Mouse (Mus musculus): ENCODE data around the gene Rec114. TPM values are rescaled to one million over a fixed set of nuclear protein-coding genes. Genes with fewer than 3 reads are reported as not detected.

Gene Rec114
- polyA plus RNA-seq, 1 experiment from 2014 or later, result 1.4 TPM

DNA sequence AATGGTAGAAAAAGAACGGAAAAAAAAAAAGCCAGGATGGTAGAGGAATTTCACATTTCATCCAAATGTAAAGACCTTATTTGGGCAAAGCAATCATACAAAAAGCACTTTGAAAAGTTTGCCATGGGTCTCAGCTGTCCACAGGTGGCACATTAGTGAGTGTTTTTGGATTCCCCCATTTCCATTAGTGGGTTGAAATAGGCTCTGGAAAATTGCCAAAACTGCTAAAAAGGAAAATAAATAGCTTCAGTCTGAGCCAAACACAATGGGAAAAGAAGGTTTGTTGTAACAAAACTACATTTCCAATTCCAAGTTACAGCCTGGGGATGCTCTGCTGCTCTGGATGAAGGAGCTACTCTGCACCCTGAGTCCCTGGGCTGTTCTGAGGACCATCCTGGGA, 9.8 kb upstream of the Rec114 start:
- Histone ChIP-seq H3K36me3 (no peaks in the 10 kb centered on the region), H3K4me1 (replicated peaks) (peaks cover 4% of the 10 kb centered on the region), H3K27me3 (no peaks in the 10 kb centered on the region), H3K4me2 (no peak overlapping the region), H3K9me3 (no peaks in the 10 kb centered on the region), H3K27ac (no peak overlapping the region), H3K9ac (replicated peaks) (no peak overlapping the region), H3K4me3 (replicated peaks) (no peak overlapping the region)
- 86% methylated on average over 1 of the region's 1 CpGs for WGBS
- no peak for ATAC-seq (ENCODE audit: insufficient number of reproducible peaks, insufficient read depth, low FRiP score, low TSS enrichment, low read depth)

DNA sequence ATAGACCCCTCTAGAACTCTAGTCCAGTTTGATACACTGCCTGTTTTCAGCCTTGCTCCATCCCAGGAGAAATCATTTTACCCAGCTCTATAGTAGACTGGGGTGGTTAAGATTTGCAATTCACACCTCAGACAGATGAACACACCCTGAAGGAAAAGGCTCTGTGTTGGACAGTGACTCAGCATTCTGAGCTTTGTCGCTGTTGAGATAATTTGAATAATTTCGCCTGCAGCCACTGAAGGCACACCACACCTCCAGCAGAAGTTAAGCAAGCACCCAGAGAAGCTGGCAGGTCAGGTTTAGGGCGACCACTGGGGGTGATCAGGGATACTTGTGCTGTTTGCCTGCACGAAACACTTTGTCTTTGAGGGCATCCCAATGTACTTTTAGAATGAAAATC, 4.4 kb upstream of the Rec114 start:
- no peak for ATAC-seq (ENCODE audit: insufficient number of reproducible peaks, insufficient read depth, low FRiP score, low TSS enrichment, low read depth)
- H3K27me3 ChIP-seq, result no peaks in the 10 kb centered on the region
- no peak overlapping the region for H3K4me3 ChIP-seq (replicated peaks)
- H3K9ac ChIP-seq (replicated peaks), result no peak overlapping the region
- 57% methylated on average over 4 of the region's 4 CpGs for WGBS
- peaks cover 16% of the 10 kb centered on the region for H3K4me1 ChIP-seq (replicated peaks)
- H3K36me3 ChIP-seq, result no peaks in the 10 kb centered on the region
- no peak overlapping the region for H3K4me2 ChIP-seq
- H3K27ac ChIP-seq, result no peak overlapping the region
- no peaks in the 10 kb centered on the region for H3K9me3 ChIP-seq

DNA sequence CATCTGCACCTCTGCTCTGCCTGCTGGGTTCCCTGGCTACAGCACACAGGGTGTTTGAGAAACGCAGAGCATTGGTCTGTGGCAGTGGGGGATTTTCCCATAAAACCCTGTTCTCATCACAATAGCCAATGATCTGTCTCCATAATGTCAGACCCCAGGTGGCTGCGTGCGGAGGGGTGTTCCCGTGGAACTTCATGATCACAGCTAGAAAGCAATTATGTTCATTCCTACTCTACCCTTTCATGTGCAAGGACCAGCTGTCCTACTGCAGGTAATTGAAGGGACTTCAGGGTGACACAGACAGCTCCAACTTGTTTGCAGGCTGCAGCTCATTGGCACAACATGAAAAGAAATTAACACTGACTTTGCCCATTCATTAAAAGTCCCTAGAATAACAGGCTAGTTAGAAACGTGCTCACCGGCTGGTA, 3.6 kb upstream of the Rec114 start:
- Histone ChIP-seq H3K4me2 (peak overlapping the region; percentile 23; the same call in 1 of the 2 replicates), H3K4me1 (replicated peaks) (peaks cover 16% of the 10 kb centered on the region), H3K4me3 (replicated peaks) (no peak overlapping the region), H3K27ac (no peak overlapping the region), H3K27me3 (no peaks in the 10 kb centered on the region), H3K9ac (replicated peaks) (no peak overlapping the region), H3K36me3 (no peaks in the 10 kb centered on the region), H3K9me3 (no peaks in the 10 kb centered on the region)
- ATAC-seq (ENCODE audit: insufficient number of reproducible peaks, insufficient read depth, low FRiP score, low TSS enrichment, low read depth), result no peak
- WGBS, result 12% methylated on average over 6 of the region's 6 CpGs

GRCm38 (mm10) chr9:58742692-58743091, 1.1 kb downstream of the Rec114 start:
- ATAC-seq (ENCODE audit: insufficient number of reproducible peaks, insufficient read depth, low FRiP score, low TSS enrichment, low read depth), result no peak
- H3K4me1 ChIP-seq (replicated peaks), result peaks cover 8% of the 10 kb centered on the region
- no peaks in the 10 kb centered on the region for H3K36me3 ChIP-seq
- H3K9ac ChIP-seq (replicated peaks), result no peak overlapping the region
- H3K4me2 ChIP-seq, result no peak overlapping the region
- WGBS, result 92% methylated on average over 2 of the region's 2 CpGs
- H3K4me3 ChIP-seq (replicated peaks), result no peak overlapping the region
- no peaks in the 10 kb centered on the region for H3K27me3 ChIP-seq
- H3K9me3 ChIP-seq, result no peaks in the 10 kb centered on the region
- no peak overlapping the region for H3K27ac ChIP-seq

- Histone ChIP-seq H3K9me3 (no peaks in the 10 kb centered on the region), H3K27ac (no peak overlapping the region), H3K36me3 (no peaks in the 10 kb centered on the region), H3K4me1 (replicated peaks) (no peaks in the 10 kb centered on the region), H3K4me2 (no peak overlapping the region), H3K4me3 (replicated peaks) (no peak overlapping the region), H3K9ac (replicated peaks) (no peak overlapping the region), H3K27me3 (no peaks in the 10 kb centered on the region)
- no peak for ATAC-seq (ENCODE audit: insufficient number of reproducible peaks, insufficient read depth, low FRiP score, low TSS enrichment, low read depth)
- 82% methylated on average over 20 of the region's 20 CpGs for WGBS
Measured at GRCm38 (mm10) chr9:58741369-58741768, 2.4 kb downstream of the Rec114 start.

DNA sequence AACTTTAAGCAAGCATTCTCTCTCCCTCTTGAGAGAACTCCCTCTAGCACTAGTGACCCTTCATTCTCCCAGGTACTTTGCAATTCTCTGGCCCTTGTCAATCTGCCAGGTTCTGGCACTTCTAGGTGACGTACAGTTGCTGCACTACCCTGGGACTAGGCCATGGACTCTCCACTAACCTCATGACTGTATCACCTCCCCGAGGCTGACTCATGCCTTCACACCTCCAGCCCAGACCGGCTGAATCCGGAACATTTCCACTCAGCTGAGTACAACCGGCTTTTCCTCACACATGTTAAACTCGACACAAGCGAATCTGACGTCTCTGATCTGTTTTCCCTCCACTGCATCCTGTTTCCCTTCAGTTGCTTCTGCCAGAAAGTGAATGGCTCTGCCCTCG, 4.0 kb downstream of the Rec114 start:
- no peaks in the 10 kb centered on the region for H3K27me3 ChIP-seq
- no peak overlapping the region for H3K4me2 ChIP-seq
- H3K4me3 ChIP-seq (replicated peaks), result no peak overlapping the region
- H3K27ac ChIP-seq, result no peak overlapping the region
- no peak for ATAC-seq (ENCODE audit: insufficient number of reproducible peaks, insufficient read depth, low FRiP score, low TSS enrichment, low read depth)
- WGBS, result 69% methylated on average over 9 of the region's 9 CpGs
- H3K9me3 ChIP-seq, result no peaks in the 10 kb centered on the region
- no peaks in the 10 kb centered on the region for H3K4me1 ChIP-seq (replicated peaks)
- no peaks in the 10 kb centered on the region for H3K36me3 ChIP-seq
- H3K9ac ChIP-seq (replicated peaks), result no peak overlapping the region

GRCm38 (mm10) chr9:58723165-58723564, 20.6 kb downstream of the Rec114 start:
- no peak for ATAC-seq (ENCODE audit: insufficient number of reproducible peaks, insufficient read depth, low FRiP score, low TSS enrichment, low read depth)
- Histone ChIP-seq H3K9ac (replicated peaks) (no peak overlapping the region), H3K4me1 (replicated peaks) (peaks cover 3% of the 10 kb centered on the region; the same call in 1 of the 2 replicates), H3K27me3 (no peaks in the 10 kb centered on the region), H3K4me2 (no peak overlapping the region), H3K4me3 (replicated peaks) (no peak overlapping the region), H3K36me3 (no peaks in the 10 kb centered on the region), H3K9me3 (no peaks in the 10 kb centered on the region), H3K27ac (no peak overlapping the region)
- WGBS, result 81% methylated on average over 11 of the region's 11 CpGs

GRCm38 (mm10) chr9:58722151-58722550, 21.6 kb downstream of the Rec114 start:
- H3K9me3 ChIP-seq, result no peaks in the 10 kb centered on the region

GRCm38 (mm10) chr9:58721021-58721420, 22.7 kb downstream of the Rec114 start:
- Histone ChIP-seq H3K9ac (replicated peaks) (no peak overlapping the region), H3K27ac (no peak overlapping the region), H3K4me1 (replicated peaks) (peaks cover 2% of the 10 kb centered on the region; the same call in 1 of the 2 replicates), H3K36me3 (no peaks in the 10 kb centered on the region), H3K4me3 (replicated peaks) (no peak overlapping the region), H3K9me3 (no peaks in the 10 kb centered on the region), H3K4me2 (no peak overlapping the region), H3K27me3 (no peaks in the 10 kb centered on the region; the same call in 1 of the 2 replicates)
- ATAC-seq (ENCODE audit: insufficient number of reproducible peaks, insufficient read depth, low FRiP score, low TSS enrichment, low read depth), result no peak
- 70% methylated on average over 7 of the region's 7 CpGs for WGBS

More at GRCm38 (mm10) chr9:58722151-58722550, 21.6 kb downstream of the Rec114 start:
- no peak overlapping the region for H3K27ac ChIP-seq
- no peak overlapping the region for H3K4me2 ChIP-seq
- WGBS, result 85% methylated on average over 5 of the region's 5 CpGs
- ATAC-seq (ENCODE audit: insufficient number of reproducible peaks, insufficient read depth, low FRiP score, low TSS enrichment, low read depth), result no peak
- H3K4me3 ChIP-seq (replicated peaks), result no peak overlapping the region
- no peaks in the 10 kb centered on the region for H3K36me3 ChIP-seq
- H3K27me3 ChIP-seq, result no peaks in the 10 kb centered on the region; the same call in 1 of the 2 replicates
- peaks cover 3% of the 10 kb centered on the region; the same call in 1 of the 2 replicates for H3K4me1 ChIP-seq (replicated peaks)
- H3K9ac ChIP-seq (replicated peaks), result no peak overlapping the region

DNA sequence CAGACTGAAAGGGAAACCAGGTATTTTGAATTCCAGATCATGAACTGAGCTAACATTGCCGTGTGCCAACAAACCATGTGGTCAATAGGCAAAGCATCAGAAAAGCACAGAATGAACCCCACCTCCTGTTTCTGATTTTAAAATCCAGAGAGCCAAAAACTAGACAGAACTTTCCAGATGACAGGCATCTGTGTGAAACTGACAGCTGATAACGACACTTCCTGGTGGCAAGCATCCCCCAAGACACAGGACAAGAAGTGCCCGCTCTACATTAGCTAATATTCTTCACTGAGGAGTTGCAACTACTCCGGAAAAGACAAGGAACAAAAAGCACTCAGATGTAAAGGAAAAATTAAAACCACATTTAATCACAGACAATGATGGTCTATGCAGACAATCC, 23.6 kb downstream of the Rec114 start:
- WGBS, result 73% methylated on average over 4 of the region's 4 CpGs
- H3K4me3 ChIP-seq (replicated peaks), result no peak overlapping the region
- H3K9me3 ChIP-seq, result no peaks in the 10 kb centered on the region
- no peak overlapping the region for H3K27ac ChIP-seq
- H3K9ac ChIP-seq (replicated peaks), result no peak overlapping the region
- no peak for ATAC-seq (ENCODE audit: insufficient number of reproducible peaks, insufficient read depth, low FRiP score, low TSS enrichment, low read depth)
- H3K27me3 ChIP-seq, result no peaks in the 10 kb centered on the region; the same call in 1 of the 2 replicates
- H3K4me1 ChIP-seq (replicated peaks), result no peaks in the 10 kb centered on the region
- H3K36me3 ChIP-seq, result no peaks in the 10 kb centered on the region
- H3K4me2 ChIP-seq, result no peak overlapping the region

DNA sequence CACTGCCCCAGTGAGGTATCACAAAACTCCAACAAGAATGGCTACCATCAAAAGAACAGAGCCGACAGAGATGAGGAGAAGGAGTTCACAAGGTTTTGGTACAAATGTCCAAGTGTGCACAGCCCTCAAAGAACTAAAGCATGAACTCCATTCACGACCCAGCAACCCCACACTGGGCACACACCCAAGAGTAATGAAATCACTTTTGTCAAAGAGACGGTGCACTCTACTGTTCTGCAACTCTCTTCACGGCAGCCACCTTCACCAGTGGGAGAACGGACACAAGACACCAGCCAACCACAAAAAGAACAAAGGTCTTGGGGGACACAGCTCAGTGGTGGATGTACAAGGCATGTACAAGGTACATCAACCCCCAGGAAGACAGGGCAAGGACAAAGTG, 24.3 kb downstream of the Rec114 start:
- no peaks in the 10 kb centered on the region for H3K9me3 ChIP-seq
- 87% methylated on average over 5 of the region's 5 CpGs for whole genome bisulfite sequencing
- H3K27me3 ChIP-seq, result no peaks in the 10 kb centered on the region; the same call in 1 of the 2 replicates
- no peak overlapping the region for H3K27ac ChIP-seq
- H3K4me1 ChIP-seq (replicated peaks), result no peaks in the 10 kb centered on the region
- no peak overlapping the region for H3K4me3 ChIP-seq (replicated peaks)
- no peaks in the 10 kb centered on the region for H3K36me3 ChIP-seq
- H3K4me2 ChIP-seq, result no peak overlapping the region
- H3K9ac ChIP-seq (replicated peaks), result no peak overlapping the region
- no peak for ATAC-seq (ENCODE audit: insufficient number of reproducible peaks, insufficient read depth, low FRiP score, low TSS enrichment, low read depth)

- H3K4me3 ChIP-seq (replicated peaks), result no peak overlapping the region
- no peaks in the 10 kb centered on the region; the same call in 1 of the 2 replicates for H3K27me3 ChIP-seq
- H3K4me2 ChIP-seq, result no peak overlapping the region
- H3K4me1 ChIP-seq (replicated peaks), result no peaks in the 10 kb centered on the region
- no peaks in the 10 kb centered on the region for H3K9me3 ChIP-seq
- no peaks in the 10 kb centered on the region for H3K36me3 ChIP-seq
- no peak for ATAC-seq (ENCODE audit: insufficient number of reproducible peaks, insufficient read depth, low FRiP score, low TSS enrichment, low read depth)
- WGBS, result 90% methylated on average over 2 of the region's 3 CpGs
- no peak overlapping the region for H3K27ac ChIP-seq
- H3K9ac ChIP-seq (replicated peaks), result no peak overlapping the region
Measured at GRCm38 (mm10) chr9:58718964-58719363, 24.8 kb downstream of the Rec114 start.

All from limb, embryonic 12.5 days (tissue).